Mouse (Mus musculus) thymus, postnatal 4 days (tissue): ENCODE results near the gene Gm20449.
"Not testable (repeated sequence)": the region's sequence is repeated elsewhere in the genome, so short reads cannot be mapped to it uniquely, and the experiment has no call there.

ENCODE experiments used
- DNase-seq: peaks from one replicate; pipeline ENCODE4 v3.0.0; 2021

The Gm20449 gene

GRCm38 (mm10) chr7:41499389-41500049 lies at the start of gene Gm20449, which contains the start of gene AW146154:
Gm20449 (minus strand) TSS chr7:41499417.
AW146154 (minus strand) TSS chr7:41499890.
- DNase-seq = peak; percentile 96

GRCm38 (mm10) chr7:41512672-41513071 lies 13.5 kb upstream of the Gm20449 start:
- no peak for DNase-seq

- no peak for DNase-seq
Observed at GRCm38 (mm10) chr7:41512207-41512606, 13.0 kb upstream of the Gm20449 start.

- peak; percentile 11 for DNase-seq
Observed at GRCm38 (mm10) chr7:41502402-41502801, 3.2 kb upstream of the Gm20449 start.

GRCm38 (mm10) chr7:41500151-41500934 lies 1.1 kb upstream of the Gm20449 start:
- DNase-seq = peak; percentile 71

DNA sequence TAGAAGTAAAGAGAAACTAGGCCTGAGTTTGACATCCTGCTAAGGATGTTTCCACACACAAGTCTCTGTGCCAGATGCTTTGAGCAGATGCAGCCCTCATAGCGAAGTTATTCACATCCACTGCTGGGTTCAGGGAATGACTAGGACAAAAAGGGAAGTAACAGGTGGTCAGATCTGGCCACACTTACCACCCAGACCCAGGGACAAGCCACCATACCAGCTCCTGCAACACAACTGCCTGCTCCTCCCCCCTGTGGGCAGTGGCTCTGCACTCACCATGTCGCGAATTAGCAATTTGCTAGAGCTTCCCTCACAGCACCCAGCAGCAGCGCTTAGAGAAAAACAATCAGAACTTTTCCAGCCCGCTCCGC lies 214 bp downstream of the Gm20449 start:
- DNase-seq = not testable (repeated sequence)

GRCm38 (mm10) chr7:41498464-41498863 lies 753 bp downstream of the Gm20449 start:
- not testable (repeated sequence) for DNase-seq

- peak; percentile 31 for DNase-seq
Observed at GRCm38 (mm10) chr7:41497871-41498270, 1.3 kb downstream of the Gm20449 start.

DNA sequence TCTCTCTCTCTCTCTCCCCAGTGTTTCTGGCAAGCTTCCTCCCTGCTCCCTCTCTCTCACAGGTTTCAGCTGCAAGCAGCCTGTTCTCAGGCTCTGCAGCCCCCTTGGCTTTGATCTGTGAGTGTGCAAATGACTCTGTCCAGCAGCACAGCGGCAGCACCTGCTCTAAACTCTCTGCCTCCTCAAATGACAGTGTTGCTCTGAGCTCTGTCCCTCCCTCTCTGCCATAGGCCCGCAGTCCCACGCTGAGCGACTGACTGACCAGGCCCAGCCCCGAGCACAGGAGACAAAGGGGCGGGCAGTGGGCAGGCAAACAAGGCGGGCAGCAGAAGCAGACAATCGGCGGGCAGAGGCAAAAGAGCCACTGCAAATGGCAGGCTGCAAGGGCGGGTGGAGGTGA lies 47.4 kb downstream of the Gm20449 start:
- no peak for DNase-seq

DNA sequence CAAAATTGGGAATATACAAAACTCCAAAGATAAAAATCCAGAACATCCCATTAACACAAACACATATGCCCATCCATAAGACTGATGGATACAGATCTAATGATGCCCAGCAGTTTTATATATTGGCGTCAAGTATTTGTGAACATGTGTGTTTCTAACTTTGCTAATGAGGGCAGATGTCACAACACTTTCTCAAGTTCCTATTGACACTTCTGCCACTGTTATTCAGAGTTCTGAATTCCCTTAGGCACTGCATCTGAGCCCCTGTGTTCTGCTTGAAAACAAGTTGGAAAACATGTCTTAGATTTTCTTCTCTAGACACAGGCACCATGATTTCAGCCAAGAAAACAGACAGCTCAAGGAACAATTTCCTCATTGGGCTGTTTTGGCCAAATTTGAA lies 50.6 kb downstream of the Gm20449 start, which contains the start of gene Vmn2r57:
Gene Vmn2r57, minus strand, starts transcription at position 101 of the 400 bp plus-strand sequence.
- DNase-seq = not testable (repeated sequence)

DNA sequence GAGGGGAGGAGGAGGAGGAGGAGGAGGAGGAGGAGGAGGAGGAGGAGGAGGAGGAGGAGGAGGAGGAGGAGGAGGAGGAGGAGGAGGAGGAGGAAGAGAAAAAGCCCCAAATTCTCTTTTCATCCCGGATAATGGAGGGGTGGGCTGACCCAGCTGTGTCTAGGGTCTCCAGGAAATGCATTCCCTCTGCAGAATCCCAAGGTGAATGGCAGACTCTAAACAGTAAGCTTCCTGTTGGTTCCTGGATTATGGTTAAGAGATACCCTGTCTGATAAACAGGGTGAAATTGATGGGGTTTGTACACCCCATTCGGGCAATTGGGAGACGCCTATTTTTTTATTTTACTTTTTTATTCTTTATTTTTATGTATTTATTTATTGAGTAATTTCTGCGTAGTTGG lies 105.1 kb downstream of the Gm20449 start:
- no peak for DNase-seq

DNA sequence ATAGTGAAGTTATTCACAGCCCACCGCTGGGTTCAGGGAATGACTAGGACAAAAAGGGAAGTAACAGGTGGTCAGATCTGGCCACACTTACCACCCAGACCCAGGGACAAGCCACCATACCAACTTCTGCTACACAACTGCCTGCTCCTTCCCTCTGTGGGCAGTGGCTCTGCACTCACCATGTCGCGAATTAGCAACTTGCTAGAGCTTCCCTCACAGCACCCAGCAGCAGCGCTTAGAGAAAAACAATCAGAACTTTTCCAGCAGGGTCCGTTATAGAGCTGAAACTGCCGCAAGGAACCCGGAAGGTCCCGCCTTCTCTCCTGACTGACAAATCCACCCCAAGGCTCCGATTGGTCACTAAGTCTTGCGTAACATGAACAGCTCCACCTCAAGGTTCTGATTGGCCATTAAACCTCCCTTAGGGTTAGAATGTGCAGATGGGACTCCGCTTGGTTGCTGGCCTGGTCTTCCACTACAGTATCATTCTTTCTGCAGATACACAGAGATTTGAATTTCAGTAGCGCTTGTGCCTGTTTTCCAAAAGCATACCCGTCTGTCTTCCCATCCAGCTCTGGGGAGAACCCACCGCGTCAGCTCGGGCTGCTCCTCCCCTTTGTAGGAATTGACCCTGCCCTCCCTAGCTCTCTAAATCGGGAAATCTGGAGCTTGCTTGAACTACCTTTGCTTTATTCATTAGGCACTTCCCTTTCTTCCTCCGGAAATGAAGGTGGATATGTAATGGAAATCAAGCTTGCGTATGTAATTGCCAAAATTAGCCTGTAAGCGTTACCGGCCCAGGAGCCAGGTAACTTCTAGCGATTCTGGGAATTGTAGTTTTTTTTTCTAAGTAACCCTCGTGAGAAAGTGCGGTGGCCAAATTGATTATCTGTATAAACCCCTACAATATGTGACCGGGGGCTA lies 105.9 kb downstream of the Gm20449 start, which contains the start of gene AI987944:
Gene AI987944, minus strand, starts transcription at position 332 of the 924 bp plus-strand sequence.
- peak; percentile 81 for DNase-seq
